Mouse (Mus musculus): ENCODE data around the gene Hephl1.
A peak's percentile ranks its signal among the peaks of the same experiment; 100 is the strongest.
"Not testable (repeated sequence)": the region's sequence is repeated elsewhere in the genome, so short reads cannot be mapped to it uniquely, and the experiment has no call there.

The Hephl1 gene

GRCm38 (mm10) chr9:15112008-15112407 lies at the start of gene Hephl1:
Gene Hephl1, minus strand, starts transcription at chr9:15112108.
- no peak for DNase-seq (ENCODE audit: low spot score)

- DNase-seq (ENCODE audit: low spot score) = no peak
Observed at GRCm38 (mm10) chr9:15149246-15149926, 37.5 kb upstream of the Hephl1 start.

- DNase-seq (ENCODE audit: low spot score) = no peak
Observed at GRCm38 (mm10) chr9:15140546-15140945, 28.6 kb upstream of the Hephl1 start.

- no peak for DNase-seq (ENCODE audit: low spot score)
Observed at GRCm38 (mm10) chr9:15125897-15126296, 14.0 kb upstream of the Hephl1 start.

GRCm38 (mm10) chr9:15122431-15122830 lies 10.5 kb upstream of the Hephl1 start:
- DNase-seq (ENCODE audit: low spot score) = no peak

GRCm38 (mm10) chr9:15120841-15121358 lies 9.0 kb upstream of the Hephl1 start:
- DNase-seq (ENCODE audit: low spot score) = peak; percentile 14

GRCm38 (mm10) chr9:15120209-15120608 lies 8.3 kb upstream of the Hephl1 start:
- DNase-seq (ENCODE audit: low spot score) = peak; percentile 38

- DNase-seq (ENCODE audit: low spot score) = peak; percentile 35
Observed at GRCm38 (mm10) chr9:15119515-15119914, 7.6 kb upstream of the Hephl1 start.

- DNase-seq (ENCODE audit: low spot score) = no peak
Observed at GRCm38 (mm10) chr9:15116165-15116564, 4.3 kb upstream of the Hephl1 start.

GRCm38 (mm10) chr9:15114102-15114501 lies 2.2 kb upstream of the Hephl1 start:
- DNase-seq (ENCODE audit: low spot score) = no peak

- peak; percentile 3 for DNase-seq (ENCODE audit: low spot score)
Observed at GRCm38 (mm10) chr9:15108101-15108500, 3.8 kb downstream of the Hephl1 start.

GRCm38 (mm10) chr9:15105136-15105535 lies 6.8 kb downstream of the Hephl1 start:
- DNase-seq (ENCODE audit: low spot score) = no peak

- no peak for DNase-seq (ENCODE audit: low spot score)
Observed at GRCm38 (mm10) chr9:15103579-15104300, 8.2 kb downstream of the Hephl1 start.

- no peak for DNase-seq (ENCODE audit: low spot score)
Observed at GRCm38 (mm10) chr9:15101531-15102161, 10.3 kb downstream of the Hephl1 start.

- not testable (repeated sequence) for DNase-seq (ENCODE audit: low spot score)
Observed at GRCm38 (mm10) chr9:15098421-15098820, 13.5 kb downstream of the Hephl1 start.

GRCm38 (mm10) chr9:15097172-15097571 lies 14.7 kb downstream of the Hephl1 start:
- DNase-seq (ENCODE audit: low spot score) = no peak

- DNase-seq (ENCODE audit: low spot score) = no peak
Observed at GRCm38 (mm10) chr9:15096161-15096560, 15.7 kb downstream of the Hephl1 start.

- DNase-seq (ENCODE audit: low spot score) = no peak
Observed at GRCm38 (mm10) chr9:15095206-15095605, 16.7 kb downstream of the Hephl1 start.

- DNase-seq (ENCODE audit: low spot score) = no peak
Observed at GRCm38 (mm10) chr9:15068686-15069295, 43.1 kb downstream of the Hephl1 start.

GRCm38 (mm10) chr9:15067995-15068685 lies 43.8 kb downstream of the Hephl1 start:
- DNase-seq (ENCODE audit: low spot score) = no peak

GRCm38 (mm10) chr9:15064176-15064575 lies 47.7 kb downstream of the Hephl1 start:
- no peak for DNase-seq (ENCODE audit: low spot score)

- no peak for DNase-seq (ENCODE audit: low spot score)
Observed at GRCm38 (mm10) chr9:15060847-15061246, 51.1 kb downstream of the Hephl1 start.

Measured in retina, embryonic 14.5 days (tissue).